ENCODE assay signal across 8 mouse cellular contexts in the genomic region with DNA sequence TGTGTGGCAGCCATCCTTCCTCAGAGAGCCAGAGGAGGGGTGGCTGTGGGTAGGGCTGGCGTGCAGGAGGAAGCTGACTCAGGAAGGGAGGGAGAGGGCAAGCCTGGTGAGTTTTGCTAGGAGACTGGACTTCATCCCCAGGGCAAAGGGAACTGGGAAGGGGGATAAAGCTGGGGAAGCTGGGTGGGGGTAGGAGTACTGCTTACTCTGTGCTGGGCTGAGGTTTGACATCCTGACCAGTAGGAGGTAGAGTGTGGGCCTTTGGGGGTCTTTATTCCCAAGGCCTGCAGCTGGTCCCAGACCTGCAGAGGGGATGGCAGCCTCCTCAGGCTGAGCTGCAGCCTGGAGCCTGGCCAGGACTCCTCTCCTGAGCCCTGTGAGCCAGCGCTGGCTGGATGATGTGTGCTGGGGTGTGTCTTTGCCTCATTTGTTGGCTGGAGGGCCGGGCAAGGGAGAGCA. TPM values are rescaled to one million over a fixed set of nuclear protein-coding genes. Genes with fewer than 3 reads are reported as not detected.
DNase-seq lines count a peak whose midpoint lies in the region; ATAC-seq and TF ChIP-seq lines count a peak whose summit lies in the region.

No protein-coding gene starts in this region.

- H3K4me2 ChIP-seq in hindbrain, embryonic 13.5 days, result no peak overlapping the region
- 0 out of 2 replicates have a peak overlapping the region, but pooled peaks have one; percentile 10 for H3K4me2 ChIP-seq in limb, embryonic 14.5 days (replicated peaks; ENCODE audit: low read depth, low read length, severe bottlenecking)
- no peak overlapping the region; the same call in 1 of the 2 replicates for H3K4me2 ChIP-seq in stomach, embryonic 15.5 days

- peak overlapping the region; percentile 11; the same call in 1 of the 2 replicates for H3K9ac ChIP-seq in hindbrain, embryonic 13.5 days
- H3K9ac ChIP-seq in limb, embryonic 14.5 days (ENCODE audit: low read depth, low read length, severe bottlenecking), result peak overlapping the region; percentile 43; the same call in 1 of the 2 replicates
- no peak overlapping the region for H3K9ac ChIP-seq in stomach, embryonic 15.5 days

- TF ChIP-seq CTCF in Patski (IDR thresholded peaks at IDR 0.05), result no peak

- CTCF ChIA-PET in Patski (lab: Charles Lee), result no interaction called here

- no peaks in the 10 kb centered on the region for H3K36me3 ChIP-seq in hindbrain, embryonic 13.5 days
- no peaks in the 10 kb centered on the region for H3K36me3 ChIP-seq in limb, embryonic 14.5 days (ENCODE audit: control insufficient read depth, insufficient read depth, low read length)
- no peaks in the 10 kb centered on the region for H3K36me3 ChIP-seq in stomach, embryonic 15.5 days

- H3K27ac ChIP-seq in hindbrain, embryonic 13.5 days, result peak overlapping the region; percentile 69
- peak overlapping the region; percentile 84 for H3K27ac ChIP-seq in limb, embryonic 14.5 days (replicated peaks; ENCODE audit: low read depth, low read length)
- H3K27ac ChIP-seq in stomach, embryonic 15.5 days, result peak overlapping the region; percentile 68

- peak; percentile 66 for DNase-seq in adrenal gland, adult 2 months
- DNase-seq in adrenal gland, adult 18-20 months (ENCODE audit: low spot score in 2 of 2), result no peak
- DNase-seq in Patski (ENCODE audit: low read depth, low spot score), result no peak
- DNase-seq in limb, embryonic 14.5 days (ENCODE audit: low spot score), result peak; percentile 69
- DNase-seq in cerebellum, adult 8-10 months, result no peak
- DNase-seq in layer of hippocampus, postnatal 36 days, result no peak

- H3K4me1 ChIP-seq in hindbrain, embryonic 13.5 days (replicated peaks), result peaks cover 41% of the 10 kb centered on the region
- peaks cover 34% of the 10 kb centered on the region for H3K4me1 ChIP-seq in limb, embryonic 14.5 days (ENCODE audit: control insufficient read depth, insufficient read depth, low read length)
- H3K4me1 ChIP-seq in stomach, embryonic 15.5 days, result peaks cover 30% of the 10 kb centered on the region

- no peak for TF ChIP-seq POLR2A in limb, embryonic 14.5 days (IDR thresholded peaks at IDR 0.05; ENCODE audit: borderline replicate concordance, extremely low read depth, insufficient read depth, insufficient read length)

- POLR2A ChIA-PET in Patski (lab: Charles Lee), result no interaction called here

- in situ Hi-C loops in Patski (cut with MboI; ENCODE audit: low pct_unique_long_range_greater_than_20kb), result loop anchor here (10.0 kb wide), 1 partner anchor 117 kb away; no protein-coding TSS in a partner anchor

- H3K4me3 ChIP-seq in hindbrain, embryonic 13.5 days, result no peak overlapping the region
- no peak overlapping the region for H3K4me3 ChIP-seq in limb, embryonic 14.5 days (replicated peaks; ENCODE audit: low read length)
- H3K4me3 ChIP-seq in stomach, embryonic 15.5 days (replicated peaks), result no peak overlapping the region

- peak; percentile 49 for ATAC-seq in Patski
- ATAC-seq in hindbrain, embryonic 13.5 days (ENCODE audit: low FRiP score), result 0 out of 2 replicates have a peak, but pooled peaks have one; percentile 34
- ATAC-seq in limb, embryonic 14.5 days (ENCODE audit: low FRiP score, low read depth), result peak; percentile 21; the same call in 1 of the 2 replicates
- ATAC-seq in stomach, embryonic 15.5 days (ENCODE audit: insufficient read depth, low FRiP score, low read depth), result peak; percentile 29; the same call in 1 of the 2 replicates

- H3K27me3 ChIP-seq in Patski, result no peaks in the 10 kb centered on the region
- H3K27me3 ChIP-seq in hindbrain, embryonic 13.5 days, result 0 out of 2 replicates have a peak, but pooled peaks cover 7% of the 10 kb centered on the region
- no peaks in the 10 kb centered on the region for H3K27me3 ChIP-seq in limb, embryonic 14.5 days (ENCODE audit: control insufficient read depth, insufficient read depth, low read length)
- no peaks in the 10 kb centered on the region for H3K27me3 ChIP-seq in stomach, embryonic 15.5 days (replicated peaks)

- H3K9me3 ChIP-seq in hindbrain, embryonic 13.5 days, result no peaks in the 10 kb centered on the region
- no peaks in the 10 kb centered on the region for H3K9me3 ChIP-seq in limb, embryonic 14.5 days (ENCODE audit: control insufficient read depth, low read length)
- H3K9me3 ChIP-seq in stomach, embryonic 15.5 days, result no peaks in the 10 kb centered on the region

- 12% methylated on average over 3 of the region's 3 CpGs for WGBS in hindbrain, embryonic 13.5 days
- WGBS in limb, embryonic 14.5 days, result 5% methylated on average over 3 of the region's 3 CpGs
- WGBS in stomach, embryonic 15.5 days, result 17% methylated on average over 3 of the region's 3 CpGs

RNA-seq across cellular contexts. Expression of a gene that starts 4.6 kb away (rescaled TPM):
- 10 to 100 TPM; 59.4 to 71.6 TPM for total RNA-seq in adrenal gland, adult 2 months (2021)
- 84.5 and 90.5 TPM in 2 replicates for polyA plus RNA-seq in adrenal gland, adult 2 months (2012; rRNA removed)
- 10 to 100 TPM; 52.1 to 52.6 TPM for total RNA-seq in adrenal gland, adult 18-20 months (2021)
- polyA plus RNA-seq in Patski (2021), result 31.1 TPM
- polyA plus RNA-seq in hindbrain, embryonic 13.5 days (2015; fragmentation: Nextera tagmentation; extraction: Ambion mirVana), result 4.6 and 4.7 TPM in 2 replicates
- 56.8 and 80.3 TPM in 2 replicates for polyA plus RNA-seq in limb, embryonic 14.5 days (2012; rRNA removed)
- polyA plus RNA-seq in limb, embryonic 14.5 days (2014; fragmentation: Nextera tagmentation; extraction: Ambion mirVana), result 13.8 and 17.0 TPM in 2 replicates
- 12.4 and 13.0 TPM in 2 replicates for polyA plus RNA-seq in stomach, embryonic 15.5 days (2015; fragmentation: Nextera tagmentation; extraction: Ambion mirVana)
- total RNA-seq in layer of hippocampus, postnatal 36 days (2021), result 10 to 100 TPM; 25.1 to 27.9 TPM

Comparison
In these comparisons a context has a peak if more than half of its experiments do, and no peak if none do; other contexts are left out.
1. DNase-seq: peak in adrenal gland, adult 2 months (single experiment) and limb, embryonic 14.5 days (single experiment); none in adrenal gland, adult 18-20 months (0 of 2), Patski (single experiment), cerebellum, adult 8-10 months (single experiment) and layer of hippocampus, postnatal 36 days (0 of 2).
2. Peak in every context shown above with its lines, with median percentiles within 50 percentile points of each other: ATAC-seq and H3K27ac ChIP-seq.